Mouse (Mus musculus): ENCODE measurements around the gene Mdm2. TPM values are rescaled to one million over a fixed set of nuclear protein-coding genes. Genes with fewer than 3 reads are reported as not detected.

Mdm2 gene
- total RNA-seq, 2 experiments from 2014 or later: 53.4 to 57.5 TPM

DNA sequence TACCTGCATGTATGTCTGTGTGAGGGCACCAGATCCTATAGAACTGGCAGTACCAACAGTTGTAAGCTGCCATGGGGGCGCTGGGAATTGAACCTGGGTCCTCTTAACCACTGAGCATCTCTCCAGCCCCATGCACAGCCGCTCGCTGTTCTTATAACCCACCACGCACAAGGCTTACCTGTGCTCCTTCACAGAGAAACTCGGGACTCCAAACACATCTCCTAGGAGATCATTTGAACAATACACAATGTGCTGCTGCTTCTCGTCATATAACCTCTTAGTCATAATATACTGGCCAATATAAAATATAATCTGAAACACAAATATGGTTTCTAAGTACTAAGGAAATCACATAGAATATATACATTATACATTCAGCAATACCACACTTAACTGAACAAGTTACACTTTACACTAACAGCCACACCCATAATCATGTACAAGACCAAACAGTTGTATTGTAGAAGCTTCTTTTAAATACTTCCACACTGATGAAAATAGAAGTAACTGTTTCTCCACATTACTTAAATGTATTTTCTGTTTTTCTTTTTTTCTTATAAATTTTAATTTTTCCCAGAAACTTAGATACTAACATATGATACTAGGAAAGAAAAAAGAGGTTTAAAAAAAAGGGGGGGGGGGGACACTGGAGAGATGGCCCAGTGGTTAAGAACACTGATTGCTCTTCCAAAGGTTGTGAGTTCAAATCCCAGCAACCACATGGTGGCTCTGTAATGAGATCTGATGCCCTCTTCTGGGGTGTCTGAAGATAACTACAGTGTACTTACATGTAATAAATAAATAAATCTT is 8.3 kb downstream of the Mdm2 start:
- no peak for DNase-seq (ENCODE audit: low spot score in 2 of 2)
- intact Hi-C loops (cut with DNase I): no loop called here

DNA sequence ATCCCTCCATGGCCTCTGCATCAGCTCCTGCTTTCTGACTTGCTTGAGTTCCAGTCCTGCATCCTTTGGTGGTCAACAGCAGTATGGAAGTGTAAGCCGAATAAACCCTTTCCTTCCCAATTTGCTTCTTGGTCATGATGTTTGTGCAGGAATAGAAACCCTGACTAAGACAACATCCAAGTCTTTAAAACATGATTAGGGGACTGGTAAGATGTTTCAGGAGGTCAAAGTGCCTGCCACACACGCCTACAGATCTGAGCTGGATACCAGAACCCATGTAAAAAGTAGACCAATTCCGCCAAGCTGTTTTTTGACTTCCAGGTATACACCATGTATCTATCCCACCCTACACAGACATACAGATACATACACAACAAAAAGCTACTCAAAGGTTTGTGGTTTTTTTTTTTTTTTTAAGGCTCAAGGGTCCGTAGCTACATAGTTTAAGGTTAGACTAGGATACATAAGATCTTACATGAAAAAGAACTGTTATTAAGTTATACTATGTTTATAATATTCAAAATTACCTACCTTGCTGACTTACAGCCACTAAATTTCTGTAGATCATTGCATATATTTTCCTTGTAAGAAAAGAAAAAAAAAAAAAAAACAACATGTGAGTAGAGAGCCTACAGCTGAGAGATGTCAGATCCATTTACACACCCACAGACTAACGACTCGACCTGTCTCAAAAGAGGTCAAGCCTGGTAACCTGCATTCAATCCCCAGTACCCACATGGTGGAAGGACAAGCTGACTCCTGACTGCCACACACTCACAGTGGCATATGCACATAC is 9.3 kb downstream of the Mdm2 start:
- intact Hi-C loops (cut with DNase I): no loop called here
- no peak for DNase-seq (ENCODE audit: low spot score in 2 of 2)

DNA sequence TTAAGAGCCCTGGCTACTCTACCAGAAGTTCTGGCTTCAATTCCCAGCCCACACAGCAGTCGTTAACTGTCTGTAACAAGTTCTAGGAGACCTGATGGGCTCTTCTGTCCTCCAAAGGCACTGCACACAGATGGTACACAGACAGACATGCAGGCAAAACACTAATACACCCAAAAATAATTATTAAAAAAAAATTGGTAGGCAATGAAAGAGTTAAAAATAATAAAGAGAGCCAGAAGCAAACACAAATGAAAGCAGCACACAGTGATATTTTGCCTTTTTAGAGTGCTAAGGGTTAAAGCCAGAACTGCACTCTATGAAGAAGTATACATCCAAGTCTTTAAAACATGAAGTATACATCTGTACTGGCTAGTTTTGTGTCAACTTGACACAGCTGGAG is 10.1 kb downstream of the Mdm2 start:
- intact Hi-C loops (cut with DNase I): no loop called here
- DNase-seq (ENCODE audit: low spot score in 2 of 2): no peak

DNA sequence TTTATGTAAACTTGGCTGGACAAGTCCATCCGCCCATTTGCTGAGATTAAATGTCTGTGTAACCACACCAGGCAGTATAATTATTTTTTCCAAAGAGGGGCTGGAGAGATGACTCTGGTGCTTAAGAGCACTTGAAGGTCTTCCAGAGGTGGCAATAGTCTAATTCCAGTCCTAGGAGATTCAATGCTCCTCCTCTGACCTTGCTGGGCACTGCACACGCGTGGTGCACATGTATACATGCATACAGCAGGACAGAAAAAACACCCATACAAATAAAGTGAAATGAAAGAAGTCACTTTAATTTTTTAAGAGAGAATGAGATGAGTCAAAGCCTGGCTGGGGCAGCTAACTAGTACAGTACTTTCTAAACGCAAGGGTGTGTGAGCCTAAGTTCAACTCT is 10.6 kb downstream of the Mdm2 start:
- intact Hi-C loops (cut with DNase I): no loop called here

GRCm38 (mm10) chr10:117698313-117699138 is 12.0 kb downstream of the Mdm2 start:
- intact Hi-C loops (cut with DNase I): no loop called here

More for the DNA sequence above, 10.6 kb downstream of the Mdm2 start:
- no peak for DNase-seq (ENCODE audit: low spot score in 2 of 2)

DNA sequence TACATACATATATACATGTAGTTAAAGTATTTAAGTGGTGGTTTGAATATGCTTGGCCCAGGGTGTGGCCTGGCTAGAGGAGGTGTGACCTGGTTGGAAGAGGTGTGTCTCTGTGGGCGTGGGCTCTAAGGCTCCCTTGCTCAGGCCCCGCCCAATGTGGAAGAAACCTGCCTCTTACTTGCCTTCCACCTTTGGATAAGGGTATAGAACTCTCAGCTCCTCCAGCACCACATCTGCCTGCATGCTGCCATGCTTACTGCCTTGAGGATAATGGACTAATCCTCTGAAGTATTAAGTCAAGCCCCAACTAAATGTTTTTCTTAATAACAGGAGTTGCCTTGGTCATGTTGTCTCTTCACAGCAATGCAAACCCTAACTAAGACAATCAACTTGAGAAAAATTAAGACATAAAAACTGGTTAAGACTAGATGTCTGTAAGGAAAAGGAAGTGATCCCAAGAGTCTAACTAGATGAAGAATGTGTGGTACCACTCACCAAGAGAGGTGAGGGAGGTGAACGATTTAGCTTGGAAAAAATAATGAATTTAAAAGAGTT is 12.9 kb downstream of the Mdm2 start:
- intact Hi-C loops (cut with DNase I): no loop called here
- DNase-seq (ENCODE audit: low spot score in 2 of 2): no peak

More at GRCm38 (mm10) chr10:117698313-117699138, 12.0 kb downstream of the Mdm2 start:
- DNase-seq (ENCODE audit: low spot score in 2 of 2): no peak

DNA sequence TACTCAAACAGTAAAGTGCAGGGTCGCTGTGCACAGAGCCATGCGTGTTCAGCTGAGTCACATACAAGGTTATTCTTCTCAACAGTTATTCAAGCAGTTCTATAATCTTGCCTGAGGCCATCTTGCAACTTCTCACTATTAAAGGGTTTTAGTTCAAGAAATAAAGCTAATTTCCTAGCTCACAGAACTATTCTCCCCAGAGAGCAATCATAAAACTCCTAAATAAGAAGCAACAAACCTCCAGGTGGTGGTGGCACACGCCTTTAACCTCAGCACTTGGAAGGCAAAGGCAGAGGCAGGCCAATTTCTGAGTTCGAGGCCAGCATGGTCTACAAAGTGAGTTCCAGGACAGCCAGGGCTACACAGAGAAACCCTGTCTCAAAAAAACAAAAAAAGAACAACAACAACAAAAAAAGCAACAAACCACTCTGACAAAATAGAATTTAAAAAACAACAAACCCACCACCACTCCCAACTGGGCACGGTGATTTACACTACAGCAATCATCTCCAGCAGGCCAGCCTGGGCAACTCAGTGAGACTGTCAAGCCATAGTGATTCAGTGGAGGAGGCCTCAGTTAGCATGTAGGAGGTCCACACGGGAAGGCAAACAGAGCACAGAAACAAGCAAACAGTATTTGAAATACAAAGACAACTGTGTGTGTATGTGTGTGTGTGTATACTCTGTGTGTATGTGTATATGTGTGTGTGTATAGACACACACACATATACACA is 13.6 kb downstream of the Mdm2 start:
- intact Hi-C loops (cut with DNase I): no loop called here
- no peak for DNase-seq (ENCODE audit: low spot score in 2 of 2)

DNA sequence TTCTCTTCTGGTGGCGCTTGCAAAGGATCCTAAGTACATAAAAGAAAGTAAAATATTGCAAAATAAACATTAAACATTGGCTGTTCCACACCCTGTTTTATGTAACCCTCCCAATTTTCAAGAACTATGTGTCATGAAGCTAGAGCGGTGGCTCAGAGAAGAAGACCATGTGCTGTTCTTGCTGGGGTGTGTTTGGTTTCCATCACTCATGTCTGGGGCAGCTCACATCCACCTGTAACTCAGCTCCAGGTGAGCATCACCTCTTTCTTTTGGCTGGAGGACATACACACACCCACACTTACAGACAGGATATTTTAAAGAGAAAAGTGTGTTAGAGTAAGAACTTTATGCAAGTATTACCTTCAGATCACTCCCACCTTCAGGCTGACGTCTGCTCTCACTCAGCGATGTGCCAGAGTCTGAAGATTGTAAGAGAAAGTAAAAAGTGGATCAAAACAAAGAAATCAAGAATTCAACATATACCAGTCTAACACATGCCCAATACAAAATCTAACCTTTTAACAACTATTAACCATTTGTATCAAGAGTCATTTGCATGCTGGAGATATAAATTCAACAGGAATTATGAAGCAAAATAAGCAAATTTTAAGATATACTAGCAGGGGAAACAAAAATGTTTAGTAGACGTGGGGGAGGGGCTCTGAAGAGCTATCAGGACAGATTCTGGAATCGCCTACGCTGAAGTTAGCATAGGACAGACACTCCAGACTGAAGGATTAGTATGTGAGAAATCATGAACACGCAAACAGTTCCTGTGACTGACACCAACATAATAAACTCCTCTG is 14.3 kb downstream of the Mdm2 start:
- intact Hi-C loops (cut with DNase I): no loop called here
- DNase-seq (ENCODE audit: low spot score in 2 of 2): no peak

GRCm38 (mm10) chr10:117695605-117696004 is 15.0 kb downstream of the Mdm2 start:
- no peak for DNase-seq (ENCODE audit: low spot score in 2 of 2)
- intact Hi-C loops (cut with DNase I): no loop called here

GRCm38 (mm10) chr10:117695027-117695426 is 15.5 kb downstream of the Mdm2 start:
- DNase-seq (ENCODE audit: low spot score in 2 of 2): no peak
- intact Hi-C loops (cut with DNase I): no loop called here

GRCm38 (mm10) chr10:117694255-117694953 is 16.2 kb downstream of the Mdm2 start:
- intact Hi-C loops (cut with DNase I): no loop called here
- peak in 1 of 2 experiments; percentile 28 for DNase-seq (ENCODE audit: low spot score in 2 of 2)

- DNase-seq (ENCODE audit: low spot score in 2 of 2): no peak
- intact Hi-C loops (cut with DNase I): no loop called here
Measured at GRCm38 (mm10) chr10:117692953-117693352, 17.6 kb downstream of the Mdm2 start.

GRCm38 (mm10) chr10:117692173-117692572 is 18.4 kb downstream of the Mdm2 start:
- intact Hi-C loops (cut with DNase I): no loop called here
- DNase-seq (ENCODE audit: low spot score in 2 of 2): no peak

- DNase-seq (ENCODE audit: low spot score in 2 of 2): no peak
- intact Hi-C loops (cut with DNase I): no loop called here
Measured at GRCm38 (mm10) chr10:117691389-117691968, 19.1 kb downstream of the Mdm2 start.

DNA sequence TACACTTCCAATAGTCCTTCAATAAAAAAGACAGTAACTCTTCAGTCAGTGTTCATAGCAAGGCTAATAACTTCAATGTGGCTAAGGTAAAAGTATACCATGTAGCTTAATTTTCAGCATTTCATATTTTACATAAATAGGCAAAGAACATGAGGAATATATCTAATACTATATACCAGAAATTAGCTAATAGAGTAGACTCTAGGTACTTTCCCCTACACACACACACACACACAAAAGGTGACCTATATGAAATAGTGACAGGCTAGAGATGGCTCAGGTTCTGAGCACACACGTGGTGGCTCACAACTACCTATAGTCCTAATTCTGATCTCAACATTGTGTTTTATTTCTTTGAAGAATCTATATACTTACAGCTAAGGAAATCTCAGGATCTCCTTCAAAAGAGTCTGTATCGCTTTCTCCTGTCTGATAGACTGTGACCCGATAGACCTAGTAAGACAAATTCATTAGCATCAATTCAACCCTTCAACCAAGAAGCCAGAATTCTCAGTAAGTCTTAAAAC is 19.7 kb downstream of the Mdm2 start:
- intact Hi-C loops (cut with DNase I): no loop called here
- DNase-seq (ENCODE audit: low spot score in 2 of 2): no peak

GRCm38 (mm10) chr10:117690101-117690352 is 20.5 kb downstream of the Mdm2 start:
- no peak for DNase-seq (ENCODE audit: low spot score in 2 of 2)
- intact Hi-C loops (cut with DNase I): no loop called here

All from left cerebral cortex, postnatal 25 days (tissue).